Mouse (Mus musculus): ENCODE measurements around the gene Scn5a.

- TF ChIP-seq CTCF (IDR thresholded peaks at IDR 0.05; ENCODE audit: low read depth) (no peak), EP300 (IDR thresholded peaks at IDR 0.05; ENCODE audit: low read depth) (no peak)
Observed at GRCm38 (mm10) chr9:119497546-119498246, 81.1 kb downstream of the Scn5a start.
